Mouse (Mus musculus): ENCODE measurements around the gene Exosc1. TPM values are rescaled to one million over a fixed set of nuclear protein-coding genes. Genes with fewer than 3 reads are reported as not detected.

Gene Exosc1
- 20.9 and 28.0 TPM in 2 replicates for polyA plus RNA-seq (2012)

GRCm38 (mm10) chr19:41933179-41934086, at the start of gene Exosc1, which contains the start of gene Zdhhc16:
Gene Exosc1 (minus strand): TSS chr19:41933423.
Gene Zdhhc16 (plus strand): TSS chr19:41933480.
- no peak for TF ChIP-seq GATA1 (IDR thresholded peaks at IDR 0.05; ENCODE audit: low read length)

GRCm38 (mm10) chr19:41982791-41983150, 49.5 kb upstream of the Exosc1 start:
- no peak for TF ChIP-seq GATA1 (IDR thresholded peaks at IDR 0.05; ENCODE audit: low read length)

- TF ChIP-seq GATA1 (IDR thresholded peaks at IDR 0.05; ENCODE audit: low read length), result no peak
These were observed 48.9 kb upstream of the Exosc1 start for GRCm38 (mm10) chr19:41981931-41982790.

- TF ChIP-seq GATA1 (IDR thresholded peaks at IDR 0.05; ENCODE audit: low read length), result no peak
These were observed 48.3 kb upstream of the Exosc1 start, which contains the start of gene Ubtd1 for GRCm38 (mm10) chr19:41981595-41981927. Gene Ubtd1 (plus strand): TSS chr19:41981763.

GRCm38 (mm10) chr19:41980819-41981594, 47.8 kb upstream of the Exosc1 start, which contains the start of gene Mms19:
Gene Mms19 (minus strand): TSS chr19:41981157.
- TF ChIP-seq GATA1 (IDR thresholded peaks at IDR 0.05; ENCODE audit: low read length), result no peak

GRCm38 (mm10) chr19:41980422-41980818, 47.2 kb upstream of the Exosc1 start:
- TF ChIP-seq GATA1 (IDR thresholded peaks at IDR 0.05; ENCODE audit: low read length), result no peak

- TF ChIP-seq GATA1 (IDR thresholded peaks at IDR 0.05; ENCODE audit: low read length), result no peak
These were observed 40.9 kb upstream of the Exosc1 start for GRCm38 (mm10) chr19:41973891-41974794.

GRCm38 (mm10) chr19:41969618-41970017, 36.4 kb upstream of the Exosc1 start:
- TF ChIP-seq GATA1 (IDR thresholded peaks at IDR 0.05; ENCODE audit: low read length), result no peak

GRCm38 (mm10) chr19:41953574-41953973, 20.4 kb upstream of the Exosc1 start:
- no peak for TF ChIP-seq GATA1 (IDR thresholded peaks at IDR 0.05; ENCODE audit: low read length)

- no peak for TF ChIP-seq GATA1 (IDR thresholded peaks at IDR 0.05; ENCODE audit: low read length)
These were observed 19.1 kb upstream of the Exosc1 start for GRCm38 (mm10) chr19:41952287-41952686.

- TF ChIP-seq GATA1 (IDR thresholded peaks at IDR 0.05; ENCODE audit: low read length), result no peak
These were observed 10.6 kb upstream of the Exosc1 start for GRCm38 (mm10) chr19:41943841-41944240.

- TF ChIP-seq GATA1 (IDR thresholded peaks at IDR 0.05; ENCODE audit: low read length), result no peak
These were observed 5.3 kb upstream of the Exosc1 start for GRCm38 (mm10) chr19:41938539-41938938.

GRCm38 (mm10) chr19:41935921-41936320, 2.7 kb upstream of the Exosc1 start:
- TF ChIP-seq GATA1 (IDR thresholded peaks at IDR 0.05; ENCODE audit: low read length), result no peak

- TF ChIP-seq GATA1 (IDR thresholded peaks at IDR 0.05; ENCODE audit: low read length), result no peak
These were observed 901 bp upstream of the Exosc1 start for GRCm38 (mm10) chr19:41934124-41934523.
